31 mouse cellular contexts compared by ENCODE assay signal in genomic region chr16:98022081-98022480, GRCm38 (mm10). TPM values are rescaled to one million over a fixed set of nuclear protein-coding genes. Genes with fewer than 3 reads are reported as not detected.
A peak's percentile ranks its signal among the peaks of the same experiment; 100 is the strongest.
DNase-seq lines count a peak whose midpoint lies in the region; ATAC-seq and TF ChIP-seq lines count a peak whose summit lies in the region.
"Had no signal": no experiment of that assay in that cellular context is flagged by ENCODE, and none has a peak within 500 bp of the region (broad histone marks: within the 10 kb centered on the region; RNA-seq: fewer than 3 reads in every experiment).

No protein-coding gene starts in this region.

- no peak for TF ChIP-seq CTCF in lung, postnatal 0 days (IDR thresholded peaks at IDR 0.05)
- TF ChIP-seq CTCF in MEL (IDR thresholded peaks at IDR 0.05 in 2 of 3, conservative IDR thresholded peaks at IDR 0.05 in 1 of 3; ENCODE audit: control insufficient read depth in 1 of 3, insufficient read depth in 1 of 3, low read depth in 2 of 3, low read length in 3 of 3, poor library complexity in 1 of 3, severe bottlenecking in 1 of 3) = no peak

- peak; percentile 11 for DNase-seq in lung, postnatal 36 days
- DNase-seq in lung, postnatal 0 days (ENCODE audit: low spot score) = no peak
- DNase-seq in MEL (ENCODE audit: low read depth, low spot score) (peak; percentile 74), ZHBTc4 (ENCODE audit: low read depth, low spot score) (peak; percentile 40)
- DNase-seq in heart, embryonic 10.5 days (ENCODE audit: low spot score) = no peak
- no peak for DNase-seq in ovary, postnatal 36 days (ENCODE audit: low spot score)
- no peak for DNase-seq in layer of hippocampus, postnatal 14 days (ENCODE audit: low spot score in 2 of 2)
- DNase-seq: adrenal gland, adult 2 months; adrenal gland, postnatal 14 days; cerebellum, adult 11 months; cerebellum, adult 2 months; cerebellum, postnatal 10 days; cerebellum, postnatal 36 days; embryo, embryonic 11 days; gastrocnemius, postnatal 10 days; gastrocnemius, postnatal 36 days; heart, adult 11 months; heart, postnatal 10 days; heart, postnatal 36 days had no signal

- no peak overlapping the region for H3K27ac ChIP-seq in lung, postnatal 0 days (ENCODE audit: low read length)
- H3K27ac ChIP-seq in MEL (ENCODE audit: control insufficient read depth, low read depth, low read length) = peak overlapping the region; percentile 57; the same call in 1 of the 2 replicates
- no peak overlapping the region for H3K27ac ChIP-seq in heart, embryonic 10.5 days
- H3K27ac ChIP-seq: embryonic facial prominence, embryonic 10.5 days; embryonic facial prominence, embryonic 13.5 days; forebrain, embryonic 13.5 days; heart, embryonic 15.5 days; hindbrain, embryonic 10.5 days; hindbrain, embryonic 13.5 days; intestine, embryonic 15.5 days had no signal

- WGBS in lung, postnatal 0 days = 90% methylated on average over 3 of the region's 3 CpGs
- WGBS in heart, embryonic 10.5 days = 90% methylated on average over 3 of the region's 3 CpGs

- no peak overlapping the region for H3K4me3 ChIP-seq in lung, postnatal 0 days (ENCODE audit: low read depth, low read length)
- no peak overlapping the region for H3K4me3 ChIP-seq in MEL (ENCODE audit: control insufficient read depth in 1 of 2, insufficient read depth in 1 of 2, low read depth in 2 of 2, low read length in 2 of 2)
- H3K4me3 ChIP-seq in heart, embryonic 10.5 days = no peak overlapping the region
- H3K4me3 ChIP-seq: embryonic facial prominence, embryonic 10.5 days; embryonic facial prominence, embryonic 13.5 days; erythroblast, embryonic 14.5 days; forebrain, embryonic 13.5 days; heart, embryonic 12.5 days; heart, embryonic 15.5 days; hindbrain, embryonic 10.5 days; hindbrain, embryonic 13.5 days; intestine, embryonic 15.5 days had no signal

- TF ChIP-seq RAD21 in MEL (IDR thresholded peaks at IDR 0.05; ENCODE audit: low read depth, low read length) = no peak

- H3K36me3 ChIP-seq in lung, postnatal 0 days (ENCODE audit: insufficient read depth, low read length) = no peaks in the 10 kb centered on the region
- H3K36me3 ChIP-seq in MEL (ENCODE audit: control insufficient read depth in 1 of 2, insufficient read depth in 2 of 2, low read length in 2 of 2) = peaks cover 0 to 1% of the 10 kb centered on the region in 2 experiments; a peak in 2 of 4 replicates
- peaks cover 41% of the 10 kb centered on the region for H3K36me3 ChIP-seq in heart, embryonic 10.5 days

- no peaks in the 10 kb centered on the region for H3K27me3 ChIP-seq in lung, postnatal 0 days (replicated peaks; ENCODE audit: insufficient read depth, low read length)
- no peaks in the 10 kb centered on the region for H3K27me3 ChIP-seq in MEL (ENCODE audit: control insufficient read depth in 1 of 2, insufficient read depth in 2 of 2, low read length in 2 of 2)
- H3K27me3 ChIP-seq in heart, embryonic 10.5 days (ENCODE audit: insufficient read depth, poor library complexity, severe bottlenecking) = no peaks in the 10 kb centered on the region
- H3K27me3 ChIP-seq: embryonic facial prominence, embryonic 13.5 days; forebrain, embryonic 13.5 days; heart, embryonic 12.5 days; heart, embryonic 15.5 days; hindbrain, embryonic 13.5 days; intestine, embryonic 15.5 days had no signal

- ATAC-seq in lung, postnatal 0 days = no peak
- 0 out of 2 replicates have a peak, but pooled peaks have one; percentile 13 for ATAC-seq in neutrophil, adult 5-6 weeks (ENCODE audit: extremely low read depth, insufficient number of reproducible peaks, low FRiP score, poor library complexity, severe bottlenecking)
- ATAC-seq: forebrain, embryonic 13.5 days; forebrain, embryonic 16.5 days; hindbrain, embryonic 16.5 days; intestine, embryonic 15.5 days had no signal

- no peaks in the 10 kb centered on the region for H3K4me1 ChIP-seq in lung, postnatal 0 days (ENCODE audit: insufficient read depth, low read depth, low read length)
- H3K4me1 ChIP-seq in MEL (ENCODE audit: control insufficient read depth in 1 of 2, insufficient read depth in 2 of 2, low read length in 2 of 2) = no peaks in the 10 kb centered on the region
- no peaks in the 10 kb centered on the region for H3K4me1 ChIP-seq in heart, embryonic 10.5 days
- H3K4me1 ChIP-seq: embryonic facial prominence, embryonic 10.5 days; embryonic facial prominence, embryonic 13.5 days; forebrain, embryonic 13.5 days; heart, embryonic 12.5 days; heart, embryonic 15.5 days; hindbrain, embryonic 10.5 days; hindbrain, embryonic 13.5 days; intestine, embryonic 15.5 days had no signal

- no peak for TF ChIP-seq POLR2A in MEL (IDR thresholded peaks at IDR 0.05; ENCODE audit: control insufficient read depth in 1 of 2, insufficient read depth in 1 of 2, low read depth in 1 of 2, low read length in 2 of 2, poor library complexity in 1 of 2)

- H3K9ac ChIP-seq in lung, postnatal 0 days (replicated peaks; ENCODE audit: low read depth) = no peak overlapping the region
- no peak overlapping the region for H3K9ac ChIP-seq in MEL (ENCODE audit: control insufficient read depth, low read depth, low read length, poor library complexity, severe bottlenecking)
- H3K9ac ChIP-seq: embryonic facial prominence, embryonic 13.5 days; forebrain, embryonic 13.5 days; heart, embryonic 12.5 days; heart, embryonic 15.5 days; hindbrain, embryonic 13.5 days; intestine, embryonic 15.5 days had no signal

- no peak for TF ChIP-seq EP300 in lung, postnatal 0 days (IDR thresholded peaks at IDR 0.05)
- no peak for TF ChIP-seq EP300 in MEL (IDR thresholded peaks at IDR 0.05; ENCODE audit: low read depth in 1 of 2, low read length in 2 of 2)

- no peaks in the 10 kb centered on the region; the same call in 1 of the 2 replicates for H3K79me2 ChIP-seq in MEL (ENCODE audit: control insufficient read depth, insufficient read depth, low read length, poor library complexity)

- no peaks in the 10 kb centered on the region for H3K9me3 ChIP-seq in lung, postnatal 0 days (ENCODE audit: low read length)
- no peaks in the 10 kb centered on the region; the same call in 1 of the 2 replicates for H3K9me3 ChIP-seq in MEL (replicated peaks; ENCODE audit: insufficient read depth, low read length)
- peaks cover 16% of the 10 kb centered on the region; the same call in 1 of the 2 replicates for H3K9me3 ChIP-seq in heart, embryonic 10.5 days
- H3K9me3 ChIP-seq: intestine, embryonic 15.5 days had no signal

- no peak overlapping the region for H3K4me2 ChIP-seq in lung, postnatal 0 days (replicated peaks; ENCODE audit: low read depth, low read length)
- H3K4me2 ChIP-seq: embryonic facial prominence, embryonic 13.5 days; forebrain, embryonic 13.5 days; heart, embryonic 12.5 days; heart, embryonic 15.5 days; hindbrain, embryonic 13.5 days; intestine, embryonic 15.5 days had no signal

TF ChIP-seq in MEL, 35 proteins besides CTCF, POLR2A, EP300 and RAD21:
- no peak for TF ChIP-seq MXI1 (IDR thresholded peaks at IDR 0.05; ENCODE audit: low read depth, low read length)
- TF ChIP-seq ELF1 (IDR thresholded peaks at IDR 0.05; ENCODE audit: low read depth, low read length) = peak; percentile 54; the same call in 1 of the 2 replicates
- TF ChIP-seq MYC (IDR thresholded peaks at IDR 0.05; ENCODE audit: low read depth, low read length) = 0 out of 2 replicates have a peak, but pooled peaks have one; percentile 56
- TF ChIP-seq USF1 (IDR thresholded peaks at IDR 0.05; ENCODE audit: low read depth, low read length) = peak; percentile 50
- peak; percentile 46; the same call in 1 of the 2 replicates for TF ChIP-seq MAX (IDR thresholded peaks at IDR 0.05; ENCODE audit: low read length)
- TF ChIP-seq ZNF384 (IDR thresholded peaks at IDR 0.05; ENCODE audit: low read depth, low read length) = no peak
- TF ChIP-seq GATA1 (IDR thresholded peaks at IDR 0.05; ENCODE audit: low read depth, low read length) = 0 out of 2 replicates have a peak, but pooled peaks have one; percentile 11

RNA-seq across cellular contexts. Expression of gene B230307C23Rik, which starts 25.0 kb away (rescaled TPM):
- 19.4 and 19.8 TPM in 2 replicates for polyA plus RNA-seq in lung, postnatal 0 days (2015; fragmentation: Nextera tagmentation; extraction: Ambion mirVana)
- total RNA-seq in MEL (2012; rRNA removed) = 37.9 and 54.8 TPM in 2 replicates
- polyA plus RNA-seq in MEL (2012; ENCODE audit: insufficient read depth in 1 of 2, insufficient read length in 2 of 2, low read depth in 1 of 2, low replicate concordance in 2 of 2, missing spikeins in 1 of 2) = 10 to 100 TPM in 1 of 2 experiments, not detected in 1; 27.4 TPM
- total RNA-seq in neutrophil, adult 5-6 weeks (2017) = 33.8 and 83.8 TPM in 2 replicates
- 15.3 and 20.1 TPM in 2 replicates for polyA plus RNA-seq in heart, embryonic 10.5 days (2016; fragmentation: Nextera tagmentation; extraction: Ambion mirVana)
- 10 to 100 TPM; 17.3 to 25.2 TPM for total RNA-seq in layer of hippocampus, postnatal 14 days (2021)

RNA-seq across cellular contexts. Expression of gene Zbtb21, which starts 59.7 kb away (rescaled TPM):
- 6.1 and 7.0 TPM in 2 replicates for polyA plus RNA-seq in lung, postnatal 0 days (2015; fragmentation: Nextera tagmentation; extraction: Ambion mirVana)
- total RNA-seq in MEL (2012; rRNA removed) = 7.3 and 9.4 TPM in 2 replicates
- polyA plus RNA-seq in MEL (2012; ENCODE audit: insufficient read depth in 1 of 2, insufficient read length in 2 of 2, low read depth in 1 of 2, low replicate concordance in 2 of 2, missing spikeins in 1 of 2) = 1 to 10 TPM in 1 of 2 experiments, not detected in 1; 9.6 TPM
- total RNA-seq in neutrophil, adult 5-6 weeks (2017) = 23.7 and 23.8 TPM in 2 replicates
- 10.1 and 10.2 TPM in 2 replicates for polyA plus RNA-seq in heart, embryonic 10.5 days (2016; fragmentation: Nextera tagmentation; extraction: Ambion mirVana)
- total RNA-seq in layer of hippocampus, postnatal 14 days (2021) = 10 to 100 TPM; 18.5 to 21.3 TPM

RNA-seq across cellular contexts. Expression of gene C2cd2, which starts 59.7 kb away (rescaled TPM):
- polyA plus RNA-seq in lung, postnatal 0 days (2015; fragmentation: Nextera tagmentation; extraction: Ambion mirVana) = 15.0 and 16.5 TPM in 2 replicates
- 8.9 and 12.4 TPM in 2 replicates for total RNA-seq in MEL (2012; rRNA removed)
- 10 to 100 TPM in 1 of 2 experiments, not detected in 1; 20.7 TPM for polyA plus RNA-seq in MEL (2012; ENCODE audit: insufficient read depth in 1 of 2, insufficient read length in 2 of 2, low read depth in 1 of 2, low replicate concordance in 2 of 2, missing spikeins in 1 of 2)
- total RNA-seq in neutrophil, adult 5-6 weeks (2017) = 5.4 and 7.4 TPM in 2 replicates
- 16.3 and 18.4 TPM in 2 replicates for polyA plus RNA-seq in heart, embryonic 10.5 days (2016; fragmentation: Nextera tagmentation; extraction: Ambion mirVana)
- 10 to 100 TPM; 19.8 to 23.9 TPM for total RNA-seq in layer of hippocampus, postnatal 14 days (2021)

Comparison
In these comparisons a context has a peak if more than half of its experiments do, and no peak if none do; other contexts are left out.
1. DNase-seq: peak in lung, postnatal 36 days (single experiment), MEL (single experiment) and ZHBTc4 (single experiment); none in lung, postnatal 0 days (single experiment), heart, embryonic 10.5 days (single experiment), ovary, postnatal 36 days (single experiment) and layer of hippocampus, postnatal 14 days (0 of 2).